Mouse (Mus musculus): ENCODE results near the gene Cfl2. TPM values are rescaled to one million over a fixed set of nuclear protein-coding genes. Genes with fewer than 3 reads are reported as not detected.

The Cfl2 gene
- polyA plus RNA-seq, 1 experiment from 2014 or later, result 133 TPM

DNA sequence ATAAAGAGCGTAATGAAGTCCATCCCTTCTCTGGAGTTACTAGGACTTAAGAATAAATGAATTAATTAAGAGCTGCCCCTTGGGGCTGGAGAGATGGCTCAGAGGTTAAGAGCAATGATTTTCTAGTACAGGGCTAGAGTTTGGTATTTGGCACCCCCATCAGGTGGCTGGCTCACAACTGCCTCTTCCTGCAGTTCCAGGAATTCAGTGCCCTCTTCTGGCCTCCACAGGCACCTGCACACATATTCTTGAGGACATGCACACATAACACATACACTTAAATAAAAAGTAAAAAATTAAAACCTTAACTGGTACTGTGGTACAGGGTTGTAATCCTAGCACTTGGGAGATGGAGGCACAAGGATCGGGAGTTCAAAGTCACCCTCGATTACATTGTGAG is 37.5 kb downstream of the Cfl2 start:
- H3K9ac ChIP-seq (ENCODE audit: low read depth, low read length), result no peak overlapping the region
- no peaks in the 10 kb centered on the region for H3K36me3 ChIP-seq (ENCODE audit: control insufficient read depth, insufficient read depth)
- no peak for ATAC-seq
- no peaks in the 10 kb centered on the region for H3K27me3 ChIP-seq (replicated peaks; ENCODE audit: control insufficient read depth, insufficient read depth, low read length)
- 95% methylated on average over 3 of the region's 3 CpGs for WGBS
- no peak overlapping the region for H3K4me3 ChIP-seq (ENCODE audit: low read depth, low read length)
- H3K4me2 ChIP-seq (replicated peaks; ENCODE audit: low read depth), result no peak overlapping the region
- no peak overlapping the region for H3K27ac ChIP-seq (ENCODE audit: low read depth, low read length)
- no peaks in the 10 kb centered on the region; the same call in 1 of the 2 replicates for H3K4me1 ChIP-seq (replicated peaks; ENCODE audit: control insufficient read depth, insufficient read depth, low read length)
- no peaks in the 10 kb centered on the region for H3K9me3 ChIP-seq (ENCODE audit: control insufficient read depth)
- TF ChIP-seq CTCF (IDR thresholded peaks at IDR 0.05; ENCODE audit: low read depth), result peak; percentile 73

- 46% methylated on average over 4 of the region's 4 CpGs for WGBS
- ATAC-seq, result no peak
- Histone ChIP-seq H3K36me3 (ENCODE audit: control insufficient read depth, insufficient read depth) (no peaks in the 10 kb centered on the region), H3K9ac (ENCODE audit: low read depth, low read length) (no peak overlapping the region), H3K27ac (ENCODE audit: low read depth, low read length) (no peak overlapping the region), H3K4me1 (replicated peaks; ENCODE audit: control insufficient read depth, insufficient read depth, low read length) (no peaks in the 10 kb centered on the region; the same call in none of the 2 replicates), H3K4me2 (replicated peaks; ENCODE audit: low read depth) (no peak overlapping the region), H3K4me3 (ENCODE audit: low read depth, low read length) (no peak overlapping the region), H3K9me3 (ENCODE audit: control insufficient read depth) (no peaks in the 10 kb centered on the region), H3K27me3 (replicated peaks; ENCODE audit: control insufficient read depth, insufficient read depth, low read length) (no peaks in the 10 kb centered on the region)
- TF ChIP-seq CTCF (IDR thresholded peaks at IDR 0.05; ENCODE audit: low read depth), result no peak
Observed at GRCm38 (mm10) chr12:54822836-54823426, 39.7 kb downstream of the Cfl2 start.

DNA sequence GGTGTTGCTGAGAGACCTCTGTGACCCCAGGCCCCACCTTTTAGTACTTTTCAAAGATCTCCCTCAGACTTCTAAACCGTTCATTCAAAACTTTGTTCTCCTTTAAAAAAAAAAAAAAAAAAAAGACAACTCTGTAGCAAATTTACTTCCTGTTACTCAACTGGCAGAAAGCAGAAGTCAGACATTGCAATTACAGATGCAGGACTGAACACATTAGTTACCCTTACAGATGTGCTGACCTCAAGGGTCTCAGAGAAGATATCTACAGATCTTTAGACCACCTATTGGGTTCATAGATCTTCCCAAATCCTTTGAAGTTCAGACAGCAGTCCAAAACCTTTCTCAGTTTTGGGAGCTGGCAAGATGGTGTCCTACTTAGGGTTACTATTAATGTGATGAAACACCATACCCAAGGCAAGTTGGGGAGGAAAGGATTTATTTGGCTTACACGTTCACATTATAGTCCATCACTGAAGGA is 42.0 kb downstream of the Cfl2 start:
- Histone ChIP-seq H3K27ac (ENCODE audit: low read depth, low read length) (no peak overlapping the region), H3K4me1 (replicated peaks; ENCODE audit: control insufficient read depth, insufficient read depth, low read length) (no peaks in the 10 kb centered on the region; the same call in none of the 2 replicates), H3K4me2 (replicated peaks; ENCODE audit: low read depth) (no peak overlapping the region), H3K9me3 (ENCODE audit: control insufficient read depth) (no peaks in the 10 kb centered on the region), H3K9ac (ENCODE audit: low read depth, low read length) (no peak overlapping the region), H3K4me3 (ENCODE audit: low read depth, low read length) (no peak overlapping the region), H3K27me3 (replicated peaks; ENCODE audit: control insufficient read depth, insufficient read depth, low read length) (no peaks in the 10 kb centered on the region), H3K36me3 (ENCODE audit: control insufficient read depth, insufficient read depth) (no peaks in the 10 kb centered on the region)
- 41% methylated on average over 2 of the region's 2 CpGs for WGBS
- no peak for TF ChIP-seq CTCF (IDR thresholded peaks at IDR 0.05; ENCODE audit: low read depth)
- ATAC-seq, result no peak

DNA sequence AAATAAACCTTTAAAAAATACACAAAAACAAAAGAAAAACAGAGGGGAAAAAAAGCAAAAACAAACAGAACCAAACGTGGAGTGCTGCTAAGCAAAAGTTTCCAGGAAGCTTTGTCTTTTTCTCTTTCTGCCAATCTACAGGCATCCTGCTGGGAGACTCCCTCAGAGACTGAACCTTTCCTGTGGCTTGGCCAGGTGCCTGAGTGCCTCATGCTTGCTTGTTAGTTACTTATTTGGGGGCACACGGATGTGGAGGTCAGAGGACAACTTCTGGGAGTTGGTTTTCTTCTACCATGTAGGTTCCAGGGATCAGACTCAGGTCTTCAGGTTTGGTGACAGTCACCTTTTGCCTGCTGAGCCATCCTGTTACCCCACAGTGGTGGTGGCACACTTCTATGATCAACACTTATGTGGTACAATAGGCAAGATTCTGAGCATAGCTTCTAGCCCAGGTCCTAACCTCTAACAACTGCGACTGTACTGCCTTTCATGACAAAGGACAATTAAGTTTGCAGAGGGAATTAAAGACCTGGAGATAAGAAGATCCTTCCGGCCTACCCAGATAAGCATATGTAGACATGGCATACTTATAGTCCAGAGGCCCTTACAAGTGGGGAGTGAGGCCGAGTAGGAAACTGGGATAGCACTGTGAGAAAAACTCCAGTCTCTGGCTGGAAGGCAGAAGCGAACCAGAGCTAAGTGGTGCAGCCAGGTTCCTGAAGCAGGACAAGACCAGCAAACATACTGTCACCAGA is 43.3 kb downstream of the Cfl2 start:
- 0 out of 2 replicates have a peak, but pooled peaks have one; percentile 43 for ATAC-seq
- 32% methylated on average over 6 of the region's 6 CpGs for WGBS

GRCm38 (mm10) chr12:54810142-54810541 is 52.5 kb downstream of the Cfl2 start:
- Histone ChIP-seq H3K9me3 (ENCODE audit: control insufficient read depth) (no peaks in the 10 kb centered on the region), H3K4me3 (ENCODE audit: low read depth, low read length) (no peak overlapping the region), H3K4me2 (replicated peaks; ENCODE audit: low read depth) (no peak overlapping the region), H3K9ac (ENCODE audit: low read depth, low read length) (no peak overlapping the region), H3K27me3 (replicated peaks; ENCODE audit: control insufficient read depth, insufficient read depth, low read length) (no peaks in the 10 kb centered on the region), H3K36me3 (ENCODE audit: control insufficient read depth, insufficient read depth) (no peaks in the 10 kb centered on the region), H3K27ac (ENCODE audit: low read depth, low read length) (no peak overlapping the region), H3K4me1 (replicated peaks; ENCODE audit: control insufficient read depth, insufficient read depth, low read length) (peaks cover 5% of the 10 kb centered on the region; the same call in 1 of the 2 replicates)
- TF ChIP-seq CTCF (IDR thresholded peaks at IDR 0.05; ENCODE audit: low read depth), result no peak
- ATAC-seq, result no peak
- 65% methylated on average over 2 of the region's 2 CpGs for WGBS

More for the DNA sequence above, 43.3 kb downstream of the Cfl2 start:
- H3K27me3 ChIP-seq (replicated peaks; ENCODE audit: control insufficient read depth, insufficient read depth, low read length), result no peaks in the 10 kb centered on the region
- no peaks in the 10 kb centered on the region; the same call in none of the 2 replicates for H3K4me1 ChIP-seq (replicated peaks; ENCODE audit: control insufficient read depth, insufficient read depth, low read length)
- H3K9ac ChIP-seq (ENCODE audit: low read depth, low read length), result no peak overlapping the region
- no peaks in the 10 kb centered on the region for H3K36me3 ChIP-seq (ENCODE audit: control insufficient read depth, insufficient read depth)
- H3K4me3 ChIP-seq (ENCODE audit: low read depth, low read length), result no peak overlapping the region
- TF ChIP-seq CTCF (IDR thresholded peaks at IDR 0.05; ENCODE audit: low read depth), result no peak
- peak overlapping the region; percentile 62 for H3K27ac ChIP-seq (ENCODE audit: low read depth, low read length)
- H3K4me2 ChIP-seq (replicated peaks; ENCODE audit: low read depth), result no peak overlapping the region
- H3K9me3 ChIP-seq (ENCODE audit: control insufficient read depth), result no peaks in the 10 kb centered on the region

Other genes starting within 250 kb of the Cfl2 start
- gene Sptssa, start 206.3 kb downstream of the Cfl2 start, polyA plus RNA-seq (2015; fragmentation: Nextera tagmentation; extraction: Ambion mirVana), result 168 and 172 TPM in 2 replicates
- gene Eapp, start 167.0 kb downstream of the Cfl2 start, polyA plus RNA-seq (2015; fragmentation: Nextera tagmentation; extraction: Ambion mirVana), result 93.6 and 94.1 TPM in 2 replicates
- 167 and 187 TPM in 2 replicates for gene Snx6, start 67.2 kb downstream of the Cfl2 start, polyA plus RNA-seq (2015; fragmentation: Nextera tagmentation; extraction: Ambion mirVana)
- not detected in 2 replicates for gene Gm20403, start 123.7 kb upstream of the Cfl2 start, polyA plus RNA-seq (2015; fragmentation: Nextera tagmentation; extraction: Ambion mirVana)
- gene Baz1a, start 151.5 kb upstream of the Cfl2 start, polyA plus RNA-seq (2015; fragmentation: Nextera tagmentation; extraction: Ambion mirVana), result 15.2 and 15.3 TPM in 2 replicates
- gene 2700097O09Rik, start 217.2 kb upstream of the Cfl2 start, polyA plus RNA-seq (2015; fragmentation: Nextera tagmentation; extraction: Ambion mirVana), result 10.1 TPM in 2 replicates
- 106 and 107 TPM in 2 replicates for gene Srp54a, start 217.4 kb upstream of the Cfl2 start, polyA plus RNA-seq (2015; fragmentation: Nextera tagmentation; extraction: Ambion mirVana)